Mouse (Mus musculus) adrenal gland (tissue): Measurements from ENCODE around the gene Pcnp.

Source experiments
- intact Hi-C: fragments of 180-260 bp; cut with DNase I; formaldehyde crosslinking; loops from one replicate; pipeline ENCODE4 v1.15.1; 2025

Gene Pcnp

GRCm38 (mm10) chr16:56037138-56038010 lies 7.8 kb upstream of the Pcnp start, which contains the start of gene Trmt10c:
Gene Trmt10c (minus strand): TSS chr16:56037819.
- intact Hi-C loops = no loop called here

- intact Hi-C loops = no loop called here
These were observed 7.0 kb upstream of the Pcnp start for GRCm38 (mm10) chr16:56036501-56036900.

- intact Hi-C loops = no loop called here
These were observed 5.0 kb upstream of the Pcnp start for GRCm38 (mm10) chr16:56034566-56034965.

GRCm38 (mm10) chr16:56028722-56029551 lies 602 bp downstream of the Pcnp start:
- intact Hi-C loops = loop anchor here (5.0 kb wide), 1 partner anchor 57 kb away; the partner anchor contains the start of gene Zbtb11

GRCm38 (mm10) chr16:56027854-56028629 lies 1.5 kb downstream of the Pcnp start:
- intact Hi-C loops = loop anchor here (5.0 kb wide), 1 partner anchor 56 kb away; the partner anchor contains the start of gene Zbtb11

GRCm38 (mm10) chr16:56019660-56020059 lies 9.9 kb downstream of the Pcnp start:
- intact Hi-C loops = no loop called here

- intact Hi-C loops = no loop called here
These were observed 15.5 kb downstream of the Pcnp start for GRCm38 (mm10) chr16:56014076-56014475.

GRCm38 (mm10) chr16:56012789-56013743 lies 16.5 kb downstream of the Pcnp start:
- intact Hi-C loops = no loop called here

- intact Hi-C loops = no loop called here
These were observed 20.7 kb downstream of the Pcnp start for GRCm38 (mm10) chr16:56008862-56009261.

- intact Hi-C loops = no loop called here
These were observed 22.7 kb downstream of the Pcnp start for GRCm38 (mm10) chr16:56006798-56007197.

GRCm38 (mm10) chr16:55994235-55994634 lies 35.3 kb downstream of the Pcnp start:
- intact Hi-C loops = no loop called here

GRCm38 (mm10) chr16:55990311-55990710 lies 39.2 kb downstream of the Pcnp start:
- intact Hi-C loops = no loop called here

- intact Hi-C loops = no loop called here
These were observed 43.5 kb downstream of the Pcnp start for GRCm38 (mm10) chr16:55986001-55986400.

GRCm38 (mm10) chr16:55974903-55975285 lies 54.6 kb downstream of the Pcnp start:
- intact Hi-C loops = loop anchor here (5.0 kb wide), 1 partner anchor 52 kb away; the partner anchor contains the start of gene Pcnp

GRCm38 (mm10) chr16:55974256-55974902 lies 55.2 kb downstream of the Pcnp start:
- intact Hi-C loops = loop anchor here (5.0 kb wide), 1 partner anchor 53 kb away; the partner anchor contains the start of gene Pcnp

- intact Hi-C loops = loop anchor here (5.0 kb wide), 1 partner anchor 54 kb away; the partner anchor contains the start of gene Pcnp
These were observed 55.9 kb downstream of the Pcnp start, which contains the start of gene Zbtb11 for GRCm38 (mm10) chr16:55973431-55974255. Gene Zbtb11 (plus strand): TSS chr16:55973883.

GRCm38 (mm10) chr16:55972626-55973201 lies 56.8 kb downstream of the Pcnp start:
- intact Hi-C loops = loop anchor here (5.0 kb wide), 1 partner anchor 55 kb away; the partner anchor contains the start of gene Pcnp
